Mouse (Mus musculus) heart, postnatal 0 days (tissue): ENCODE results near the gene Car1.

Experiments used
- CTCF ChIP-seq: IDR thresholded peaks from 2 replicates; pipeline ENCODE4 v1.5.1; 2016; ENCODE audit warnings: antibody characterized with exemption, control low read depth, low read depth
- EP300 ChIP-seq: IDR thresholded peaks from 2 replicates; pipeline ENCODE4 v1.6.1; 2016; ENCODE audit warnings: antibody characterized with exemption, low read depth

DNA sequence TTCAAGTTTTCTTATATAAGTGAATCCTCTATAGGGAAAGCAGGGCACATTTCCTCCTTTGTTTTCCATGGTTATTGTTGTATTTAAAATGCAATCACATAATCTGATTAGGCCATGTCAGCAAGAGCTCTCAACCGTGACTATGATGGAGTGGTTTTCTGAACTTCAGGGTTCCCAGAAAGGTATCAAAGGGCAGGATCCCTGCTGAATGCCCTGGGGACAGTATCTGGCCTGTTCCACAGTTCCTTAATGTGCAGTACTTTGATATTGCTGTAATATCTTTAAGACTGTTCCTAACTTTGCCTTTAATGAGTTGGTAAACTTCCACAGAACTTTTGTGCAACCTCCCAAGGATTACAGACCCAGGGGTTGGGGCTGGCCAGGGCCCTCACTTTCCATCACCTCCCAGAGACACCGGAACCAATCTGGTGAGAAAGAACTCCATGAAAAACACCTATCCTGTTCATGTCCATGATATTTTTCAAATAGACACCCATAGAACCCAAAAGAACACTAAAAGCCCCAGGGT, 21.6 kb downstream of the Car1 start:
- no peak for TF ChIP-seq EP300
- no peak for TF ChIP-seq CTCF
